Mouse (Mus musculus) mesoderm, embryonic 11.5 days (tissue): ENCODE measurements around the gene Olfr393.

Source experiments
- DNase-seq: peaks from one replicate; pipeline ENCODE4 v3.0.0-alpha.2; 2012; ENCODE audit warnings: low read depth, low spot score

The Olfr393 gene

DNA sequence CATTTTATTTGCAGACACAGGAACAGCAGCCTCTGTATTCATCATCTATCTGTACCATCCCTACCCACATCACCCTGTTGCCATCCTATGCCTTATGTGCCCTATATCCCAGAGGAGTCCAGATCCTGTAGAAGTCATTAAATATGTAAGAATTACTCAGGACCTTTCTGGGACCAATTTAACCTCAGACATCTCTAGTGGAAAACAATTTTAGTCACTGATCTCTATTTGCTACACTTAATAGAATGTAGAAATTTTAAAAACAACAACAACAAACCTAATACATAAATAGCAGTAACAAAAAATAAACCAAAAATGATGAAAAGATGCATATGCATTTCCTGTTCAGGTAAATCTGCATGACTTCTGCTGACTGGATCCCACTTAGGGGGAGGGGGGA, at the start of gene Olfr393:
Olfr393 (minus strand) TSS at position 101 of the 400 bp plus-strand sequence.
- DNase-seq = no peak

GRCm38 (mm10) chr11:73890671-73891070, 39.4 kb upstream of the Olfr393 start, which contains the start of gene Olfr394:
Gene Olfr394, minus strand, starts transcription at chr11:73890771.
- DNase-seq = no peak

DNA sequence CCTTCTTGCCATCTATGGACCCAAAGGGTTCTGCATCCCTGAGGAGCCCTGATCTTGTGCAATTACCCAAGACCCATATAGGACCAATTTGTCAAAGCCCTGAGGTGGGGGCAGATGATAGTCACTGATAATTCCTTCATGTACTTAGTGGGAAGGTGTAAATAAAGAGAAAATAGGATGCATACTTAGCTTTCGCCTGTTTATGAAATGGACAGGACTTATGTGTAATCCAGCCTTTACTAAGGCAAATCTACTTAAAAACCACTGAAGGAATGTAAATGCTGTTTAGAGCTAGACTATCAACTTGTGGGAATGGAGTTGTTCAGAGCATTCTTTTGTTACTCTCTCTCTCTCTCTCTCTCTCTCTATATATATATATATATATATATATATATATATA, 34.3 kb downstream of the Olfr393 start, which contains the start of gene Olfr392:
Olfr392 (minus strand) TSS at position 101 of the 400 bp plus-strand sequence.
- DNase-seq = no peak

DNA sequence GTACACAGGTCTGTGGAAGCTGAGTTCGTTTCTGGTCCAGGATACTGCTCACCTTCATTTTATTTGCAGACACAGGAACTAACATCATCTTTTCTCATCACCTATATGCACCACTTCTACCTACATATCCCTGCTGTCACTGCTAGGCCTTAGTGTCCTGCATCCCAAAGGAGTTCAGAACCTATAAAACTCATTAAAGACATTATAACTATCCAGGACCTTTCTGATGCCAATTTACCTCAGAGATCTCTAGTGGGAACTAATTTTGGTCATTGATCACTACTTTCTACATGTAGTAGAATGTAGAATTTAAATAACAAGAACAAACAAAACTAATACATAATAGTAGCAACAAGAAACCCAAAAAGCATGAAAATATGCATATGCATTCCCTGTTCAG, 48.3 kb downstream of the Olfr393 start, which contains the start of gene Olfr391-ps:
Olfr391-ps (minus strand) TSS at position 101 of the 400 bp plus-strand sequence.
- no peak for DNase-seq
